In genomic region chr4:135434395-135434789, GRCm38 (mm10) we compare ENCODE assay signal across 8 mouse cellular contexts. TPM values are rescaled to one million over a fixed set of nuclear protein-coding genes. Genes with fewer than 3 reads are reported as not detected.
DNase-seq lines count a peak whose midpoint lies in the region; ATAC-seq and TF ChIP-seq lines count a peak whose summit lies in the region.

No protein-coding gene starts in this region.

- no peaks in the 10 kb centered on the region for H3K27me3 ChIP-seq in heart, embryonic 10.5 days (ENCODE audit: insufficient read depth, poor library complexity, severe bottlenecking)
- no peaks in the 10 kb centered on the region for H3K27me3 ChIP-seq in E14TG2a.4 (ENCODE audit: insufficient read depth, low read length)
- H3K27me3 ChIP-seq in forebrain, embryonic 12.5 days = peaks cover 6% of the 10 kb centered on the region
- no peaks in the 10 kb centered on the region for H3K27me3 ChIP-seq in liver, embryonic 15.5 days

- peak; percentile 45; the same call in 1 of the 2 replicates for ATAC-seq in forebrain, embryonic 12.5 days (ENCODE audit: low FRiP score)
- no peak for ATAC-seq in liver, embryonic 15.5 days (ENCODE audit: insufficient read depth)

- TF ChIP-seq CTCF in E14TG2a.4 (conservative IDR thresholded peaks at IDR 0.05; ENCODE audit: low read length) = no peak

- H3K9ac ChIP-seq in forebrain, embryonic 12.5 days = peak overlapping the region; percentile 85
- peak overlapping the region; percentile 62 for H3K9ac ChIP-seq in liver, embryonic 15.5 days

- no peaks in the 10 kb centered on the region for H3K36me3 ChIP-seq in heart, embryonic 10.5 days
- H3K36me3 ChIP-seq in E14TG2a.4 (ENCODE audit: insufficient read depth, low read length) = peaks cover 12% of the 10 kb centered on the region; the same call in 1 of the 2 replicates
- H3K36me3 ChIP-seq in forebrain, embryonic 12.5 days (replicated peaks) = no peaks in the 10 kb centered on the region
- no peaks in the 10 kb centered on the region for H3K36me3 ChIP-seq in liver, embryonic 15.5 days (replicated peaks)

- H3K27ac ChIP-seq in heart, embryonic 10.5 days = peak overlapping the region; percentile 91
- peak overlapping the region; percentile 61; the same call in 1 of the 2 replicates for H3K27ac ChIP-seq in forebrain, embryonic 12.5 days
- peak overlapping the region; percentile 90 for H3K27ac ChIP-seq in liver, embryonic 15.5 days (replicated peaks)

- peak overlapping the region; percentile 86 for H3K4me3 ChIP-seq in heart, embryonic 10.5 days
- peak overlapping the region; percentile 92 for H3K4me3 ChIP-seq in E14TG2a.4 (replicated peaks; ENCODE audit: low read length)
- peak overlapping the region; percentile 72 for H3K4me3 ChIP-seq in forebrain, embryonic 12.5 days (replicated peaks)
- peak overlapping the region; percentile 78 for H3K4me3 ChIP-seq in liver, embryonic 15.5 days (replicated peaks)

- 30% methylated on average over 11 of the region's 11 CpGs for WGBS in heart, embryonic 10.5 days
- WGBS in forebrain, embryonic 12.5 days = 31% methylated on average over 11 of the region's 11 CpGs
- 31% methylated on average over 11 of the region's 11 CpGs for WGBS in liver, embryonic 15.5 days (ENCODE audit: insufficient replicate concordance)

- H3K4me2 ChIP-seq in forebrain, embryonic 12.5 days = peak overlapping the region; percentile 94
- peak overlapping the region; percentile 98 for H3K4me2 ChIP-seq in liver, embryonic 15.5 days

- no peaks in the 10 kb centered on the region for H3K9me3 ChIP-seq in heart, embryonic 10.5 days
- H3K9me3 ChIP-seq in E14TG2a.4 (ENCODE audit: low read length) = no peaks in the 10 kb centered on the region
- no peaks in the 10 kb centered on the region for H3K9me3 ChIP-seq in forebrain, embryonic 12.5 days
- H3K9me3 ChIP-seq in liver, embryonic 15.5 days (replicated peaks) = no peaks in the 10 kb centered on the region

- DNase-seq in heart, embryonic 10.5 days (ENCODE audit: low spot score) = no peak
- no peak for DNase-seq in heart, adult 18-20 months
- DNase-seq in urinary bladder, postnatal 36 days (ENCODE audit: low spot score in 2 of 2) = no peak
- no peak for DNase-seq in frontal cortex, adult 2 months (ENCODE audit: extremely low spot score in 1 of 2, low spot score in 1 of 2)
- no peak for DNase-seq in ovary, adult 18-20 months (ENCODE audit: low spot score)

- H3K4me1 ChIP-seq in heart, embryonic 10.5 days = peaks cover 33% of the 10 kb centered on the region
- peaks cover 67% of the 10 kb centered on the region for H3K4me1 ChIP-seq in E14TG2a.4 (replicated peaks; ENCODE audit: low read depth, low read length)
- H3K4me1 ChIP-seq in forebrain, embryonic 12.5 days = peaks cover 18% of the 10 kb centered on the region
- peaks cover 68% of the 10 kb centered on the region for H3K4me1 ChIP-seq in liver, embryonic 15.5 days (replicated peaks)

RNA-seq across cellular contexts. Expression of gene Rcan3, which starts 0.7 kb away (rescaled TPM):
- 9.3 and 11.2 TPM in 2 replicates for polyA plus RNA-seq in heart, embryonic 10.5 days (2016; fragmentation: Nextera tagmentation; extraction: Ambion mirVana)
- 10 to 100 TPM in 1 of 2 experiments, 1 to 10 TPM in 1; 9.0 to 13.4 TPM for total RNA-seq in heart, adult 18-20 months (2021)
- 18.6 and 20.2 TPM in 2 replicates for polyA plus RNA-seq in forebrain, embryonic 12.5 days (2016; fragmentation: Nextera tagmentation; extraction: Ambion mirVana)
- 3.1 and 3.4 TPM in 2 replicates for polyA plus RNA-seq in liver, embryonic 15.5 days (2015; fragmentation: Nextera tagmentation; extraction: Ambion mirVana)
- 31.8 and 32.8 TPM in 2 replicates for polyA plus RNA-seq in frontal cortex, adult 2 months (2012; rRNA removed)

RNA-seq across cellular contexts. Expression of gene Ncmap, which starts 36.4 kb away (rescaled TPM):
- 0.46 and 1.2 TPM in 2 replicates for polyA plus RNA-seq in heart, embryonic 10.5 days (2016; fragmentation: Nextera tagmentation; extraction: Ambion mirVana)
- total RNA-seq in heart, adult 18-20 months (2021) = not detected
- polyA plus RNA-seq in forebrain, embryonic 12.5 days (2016; fragmentation: Nextera tagmentation; extraction: Ambion mirVana) = 0.63 and 1.1 TPM in 2 replicates
- 0.12 TPM in 1 of 2 replicates, not detected in the other for polyA plus RNA-seq in liver, embryonic 15.5 days (2015; fragmentation: Nextera tagmentation; extraction: Ambion mirVana)
- 1.3 and 1.9 TPM in 2 replicates for polyA plus RNA-seq in frontal cortex, adult 2 months (2012; rRNA removed)
